Comparison of ENCODE assay signal across 11 mouse cellular contexts in the genomic region with DNA sequence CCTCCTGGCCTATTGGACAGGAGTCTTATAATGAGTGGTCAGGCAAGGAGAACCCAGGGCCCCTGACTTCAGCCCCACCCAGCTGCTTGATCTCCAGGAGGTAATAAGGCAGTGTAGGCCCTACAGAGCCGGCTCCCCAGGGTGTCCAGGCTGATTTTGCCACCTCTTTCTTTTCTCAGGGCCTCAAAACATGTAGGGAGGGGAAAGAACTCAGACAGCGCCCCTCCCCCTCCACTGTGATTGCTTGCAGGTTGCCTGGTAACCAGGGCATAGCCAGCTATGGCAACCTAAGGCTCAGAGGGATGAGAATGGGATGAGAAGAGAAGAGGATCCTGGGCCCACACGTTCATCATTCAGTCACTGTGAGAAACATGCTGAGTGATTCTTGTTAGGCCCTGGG. TPM values are rescaled to one million over a fixed set of nuclear protein-coding genes. Genes with fewer than 3 reads are reported as not detected.
DNase-seq lines count a peak whose midpoint lies in the region; ATAC-seq and TF ChIP-seq lines count a peak whose summit lies in the region.
"Had no signal": no experiment of that assay in that cellular context is flagged by ENCODE, and none has a peak within 500 bp of the region (broad histone marks: within the 10 kb centered on the region; RNA-seq: fewer than 3 reads in every experiment).

No protein-coding gene starts in this region.

- H3K27me3 ChIP-seq in forebrain, postnatal 0 days (ENCODE audit: insufficient read depth, low read length), result peaks cover 3% of the 10 kb centered on the region; the same call in 1 of the 2 replicates
- 0 out of 2 replicates have a peak, but pooled peaks cover 3% of the 10 kb centered on the region for H3K27me3 ChIP-seq in midbrain, embryonic 15.5 days (replicated peaks)
- H3K27me3 ChIP-seq in kidney, embryonic 15.5 days, result peaks cover 21% of the 10 kb centered on the region
- peaks cover 14% of the 10 kb centered on the region for H3K27me3 ChIP-seq in heart, embryonic 11.5 days (ENCODE audit: control insufficient read depth, insufficient read depth, low read length)

- peak; percentile 56 for DNase-seq in cerebellum, adult 11-12 months
- DNase-seq in cerebellum, postnatal 25 days, result no peak
- DNase-seq in ZHBTc4 (ENCODE audit: low read depth, low spot score), result peak; percentile 61
- DNase-seq in forebrain, postnatal 0 days, result peak; percentile 73
- DNase-seq in lung, adult 2 months, result no peak

- no peak overlapping the region for H3K4me2 ChIP-seq in forebrain, postnatal 0 days (ENCODE audit: low read depth)
- no peak overlapping the region for H3K4me2 ChIP-seq in midbrain, embryonic 15.5 days
- H3K4me2 ChIP-seq in kidney, embryonic 15.5 days, result no peak overlapping the region
- no peak overlapping the region for H3K4me2 ChIP-seq in heart, embryonic 11.5 days
- H3K4me2 ChIP-seq: liver, embryonic 15.5 days had no signal

- H3K4me3 ChIP-seq in forebrain, postnatal 0 days (ENCODE audit: low read depth, low read length), result no peak overlapping the region
- H3K4me3 ChIP-seq in midbrain, embryonic 15.5 days, result no peak overlapping the region
- no peak overlapping the region for H3K4me3 ChIP-seq in kidney, embryonic 15.5 days (replicated peaks)
- no peak overlapping the region for H3K4me3 ChIP-seq in lung, adult 2 months (replicated peaks; ENCODE audit: extremely low read depth, low read depth, low read length)
- H3K4me3 ChIP-seq in heart, embryonic 11.5 days (ENCODE audit: low read depth, low read length), result no peak overlapping the region
- H3K4me3 ChIP-seq: liver, embryonic 15.5 days had no signal

- peak; percentile 68 for ATAC-seq in forebrain, postnatal 0 days
- ATAC-seq in midbrain, embryonic 15.5 days (replicated peaks), result peak; percentile 54; the same call in 1 of the 2 replicates
- no peak for ATAC-seq in kidney, embryonic 15.5 days (replicated peaks; ENCODE audit: low FRiP score)
- no peak for ATAC-seq in heart, embryonic 11.5 days (replicated peaks; ENCODE audit: insufficient number of reproducible peaks, low FRiP score, low TSS enrichment)

- peaks cover 9% of the 10 kb centered on the region; the same call in 1 of the 2 replicates for H3K4me1 ChIP-seq in forebrain, postnatal 0 days (ENCODE audit: insufficient read depth)
- peaks cover 28% of the 10 kb centered on the region for H3K4me1 ChIP-seq in midbrain, embryonic 15.5 days
- 0 out of 2 replicates have a peak, but pooled peaks cover 2% of the 10 kb centered on the region for H3K4me1 ChIP-seq in kidney, embryonic 15.5 days
- no peaks in the 10 kb centered on the region for H3K4me1 ChIP-seq in lung, adult 2 months (ENCODE audit: control insufficient read depth, insufficient read depth, low read length)
- peaks cover 11% of the 10 kb centered on the region; the same call in 1 of the 2 replicates for H3K4me1 ChIP-seq in heart, embryonic 11.5 days (ENCODE audit: control insufficient read depth, insufficient read depth, low read length)

- H3K36me3 ChIP-seq in forebrain, postnatal 0 days (ENCODE audit: insufficient read depth), result no peaks in the 10 kb centered on the region
- H3K36me3 ChIP-seq in midbrain, embryonic 15.5 days (replicated peaks), result no peaks in the 10 kb centered on the region
- H3K36me3 ChIP-seq in kidney, embryonic 15.5 days, result no peaks in the 10 kb centered on the region
- H3K36me3 ChIP-seq in heart, embryonic 11.5 days (ENCODE audit: control insufficient read depth, insufficient read depth, low read length), result no peaks in the 10 kb centered on the region
- H3K36me3 ChIP-seq: liver, embryonic 15.5 days had no signal

- H3K9ac ChIP-seq in forebrain, postnatal 0 days, result no peak overlapping the region; the same call in 1 of the 2 replicates
- H3K9ac ChIP-seq in midbrain, embryonic 15.5 days, result no peak overlapping the region
- H3K9ac ChIP-seq in kidney, embryonic 15.5 days, result no peak overlapping the region
- no peak overlapping the region for H3K9ac ChIP-seq in heart, embryonic 11.5 days (ENCODE audit: low read depth, low read length)
- H3K9ac ChIP-seq: liver, embryonic 15.5 days had no signal

- H3K27ac ChIP-seq in forebrain, postnatal 0 days (ENCODE audit: low read depth, low read length), result peak overlapping the region; percentile 24; the same call in 1 of the 2 replicates
- H3K27ac ChIP-seq in midbrain, embryonic 15.5 days, result peak overlapping the region; percentile 66
- no peak overlapping the region for H3K27ac ChIP-seq in kidney, embryonic 15.5 days
- H3K27ac ChIP-seq in heart, embryonic 11.5 days (ENCODE audit: low read depth, low read length), result no peak overlapping the region
- H3K27ac ChIP-seq: liver, embryonic 15.5 days had no signal

- no peak for TF ChIP-seq CTCF in forebrain, postnatal 0 days (IDR thresholded peaks at IDR 0.05; ENCODE audit: low read depth)
- no peak for TF ChIP-seq CTCF in lung, adult 2 months (IDR thresholded peaks at IDR 0.05; ENCODE audit: insufficient read depth, low read length)

- WGBS in forebrain, postnatal 0 days, result 12% methylated on average over 3 of the region's 3 CpGs
- 12% methylated on average over 3 of the region's 3 CpGs for WGBS in midbrain, embryonic 15.5 days
- whole genome bisulfite sequencing in kidney, embryonic 15.5 days, result 20% methylated on average over 3 of the region's 3 CpGs
- 27% methylated on average over 3 of the region's 3 CpGs for WGBS in lung, adult 2 months
- 26% methylated on average over 3 of the region's 3 CpGs for WGBS in heart, embryonic 11.5 days (ENCODE audit: insufficient replicate concordance)

- no peak for TF ChIP-seq POLR2A in lung, adult 2 months (IDR thresholded peaks at IDR 0.05; ENCODE audit: borderline replicate concordance, extremely low read depth, low read depth, low read length)

- no peaks in the 10 kb centered on the region for H3K9me3 ChIP-seq in forebrain, postnatal 0 days (ENCODE audit: low read length)
- no peaks in the 10 kb centered on the region for H3K9me3 ChIP-seq in midbrain, embryonic 15.5 days
- no peaks in the 10 kb centered on the region for H3K9me3 ChIP-seq in kidney, embryonic 15.5 days (replicated peaks)
- H3K9me3 ChIP-seq in heart, embryonic 11.5 days (replicated peaks; ENCODE audit: control insufficient read depth, low read length), result no peaks in the 10 kb centered on the region
- H3K9me3 ChIP-seq: liver, embryonic 15.5 days had no signal

RNA-seq across cellular contexts. Expression of a gene that starts 6.5 kb away (rescaled TPM):
- total RNA-seq in forebrain, postnatal 0 days (2014; rRNA removed), result 550 and 602 TPM in 2 replicates
- polyA plus RNA-seq in forebrain, postnatal 0 days (2015; fragmentation: Nextera tagmentation; extraction: Ambion mirVana), result 400 and 449 TPM in 2 replicates
- polyA plus RNA-seq in midbrain, embryonic 15.5 days (2015; fragmentation: Nextera tagmentation; extraction: Ambion mirVana), result 454 and 479 TPM in 2 replicates
- polyA plus RNA-seq in kidney, embryonic 15.5 days (2015; fragmentation: Nextera tagmentation; extraction: Ambion mirVana), result 13.6 and 14.0 TPM in 2 replicates
- 3.9 and 4.6 TPM in 2 replicates for polyA plus RNA-seq in lung, adult 2 months (2012; rRNA removed)
- polyA plus RNA-seq in heart, embryonic 11.5 days (2014; fragmentation: Nextera tagmentation; extraction: Ambion mirVana), result 5.0 and 6.2 TPM in 2 replicates

RNA-seq across cellular contexts. Expression of a gene that starts 16.0 kb away (rescaled TPM):
- total RNA-seq in forebrain, postnatal 0 days (2014; rRNA removed), result 119 and 139 TPM in 2 replicates
- polyA plus RNA-seq in forebrain, postnatal 0 days (2015; fragmentation: Nextera tagmentation; extraction: Ambion mirVana), result 12.5 and 15.6 TPM in 2 replicates
- 22.6 and 24.0 TPM in 2 replicates for polyA plus RNA-seq in midbrain, embryonic 15.5 days (2015; fragmentation: Nextera tagmentation; extraction: Ambion mirVana)
- polyA plus RNA-seq in kidney, embryonic 15.5 days (2015; fragmentation: Nextera tagmentation; extraction: Ambion mirVana), result 0.10 TPM in 1 of 2 replicates, not detected in the other
- not detected in 2 replicates for polyA plus RNA-seq in lung, adult 2 months (2012; rRNA removed)
- polyA plus RNA-seq in heart, embryonic 11.5 days (2014; fragmentation: Nextera tagmentation; extraction: Ambion mirVana), result not detected in 2 replicates
- polyA plus RNA-seq: heart, embryonic 16.5 days; liver, embryonic 15.5 days had no signal

RNA-seq across cellular contexts. Expression of a gene that starts 23.6 kb away (rescaled TPM):
- total RNA-seq in forebrain, postnatal 0 days (2014; rRNA removed), result 8.9 and 10.0 TPM in 2 replicates
- 16.5 and 18.7 TPM in 2 replicates for polyA plus RNA-seq in forebrain, postnatal 0 days (2015; fragmentation: Nextera tagmentation; extraction: Ambion mirVana)
- 10.7 and 13.6 TPM in 2 replicates for polyA plus RNA-seq in midbrain, embryonic 15.5 days (2015; fragmentation: Nextera tagmentation; extraction: Ambion mirVana)
- polyA plus RNA-seq in kidney, embryonic 15.5 days (2015; fragmentation: Nextera tagmentation; extraction: Ambion mirVana), result 78.8 and 84.2 TPM in 2 replicates
- polyA plus RNA-seq in lung, adult 2 months (2012; rRNA removed), result 1.8 and 3.4 TPM in 2 replicates
- 59.7 and 67.3 TPM in 2 replicates for polyA plus RNA-seq in heart, embryonic 11.5 days (2014; fragmentation: Nextera tagmentation; extraction: Ambion mirVana)

RNA-seq across cellular contexts. Expression of a gene that starts 30.6 kb away (rescaled TPM):
- total RNA-seq in forebrain, postnatal 0 days (2014; rRNA removed), result 0.38 and 1.00 TPM in 2 replicates
- 0.42 and 0.59 TPM in 2 replicates for polyA plus RNA-seq in forebrain, postnatal 0 days (2015; fragmentation: Nextera tagmentation; extraction: Ambion mirVana)
- polyA plus RNA-seq in midbrain, embryonic 15.5 days (2015; fragmentation: Nextera tagmentation; extraction: Ambion mirVana), result not detected in 2 replicates
- polyA plus RNA-seq in kidney, embryonic 15.5 days (2015; fragmentation: Nextera tagmentation; extraction: Ambion mirVana), result 0.18 and 0.35 TPM in 2 replicates
- polyA plus RNA-seq in lung, adult 2 months (2012; rRNA removed), result not detected in 2 replicates
- polyA plus RNA-seq in heart, embryonic 11.5 days (2014; fragmentation: Nextera tagmentation; extraction: Ambion mirVana), result 0.40 and 0.56 TPM in 2 replicates
- total RNA-seq: layer of hippocampus, adult 18-20 months had no signal

RNA-seq across cellular contexts. Expression of a gene that starts 44.0 kb away (rescaled TPM):
- 0.24 and 0.62 TPM in 2 replicates for total RNA-seq in forebrain, postnatal 0 days (2014; rRNA removed)
- 0.44 and 0.47 TPM in 2 replicates for polyA plus RNA-seq in forebrain, postnatal 0 days (2015; fragmentation: Nextera tagmentation; extraction: Ambion mirVana)
- 0.08 and 0.26 TPM in 2 replicates for polyA plus RNA-seq in midbrain, embryonic 15.5 days (2015; fragmentation: Nextera tagmentation; extraction: Ambion mirVana)
- 0.10 TPM in 1 of 2 replicates, not detected in the other for polyA plus RNA-seq in kidney, embryonic 15.5 days (2015; fragmentation: Nextera tagmentation; extraction: Ambion mirVana)
- 4.4 and 4.9 TPM in 2 replicates for polyA plus RNA-seq in lung, adult 2 months (2012; rRNA removed)
- polyA plus RNA-seq in heart, embryonic 11.5 days (2014; fragmentation: Nextera tagmentation; extraction: Ambion mirVana), result 0.29 TPM in 1 of 2 replicates, not detected in the other

Comparison
In these comparisons a context has a peak if more than half of its experiments do, and no peak if none do; other contexts are left out.
1. DNase-seq: peak in cerebellum, adult 11-12 months (single experiment), ZHBTc4 (single experiment) and forebrain, postnatal 0 days (single experiment); none in cerebellum, postnatal 25 days (0 of 2) and lung, adult 2 months (single experiment).
2. ATAC-seq: peak in forebrain, postnatal 0 days (single experiment) and midbrain, embryonic 15.5 days (single experiment); none in kidney, embryonic 15.5 days (single experiment) and heart, embryonic 11.5 days (single experiment).
3. H3K27ac ChIP-seq: peak in forebrain, postnatal 0 days (single experiment) and midbrain, embryonic 15.5 days (single experiment); none in kidney, embryonic 15.5 days (single experiment) and heart, embryonic 11.5 days (single experiment).
4. RNA of a gene that starts 6.5 kb away (polyA plus RNA-seq): 454 to 479 TPM in midbrain, embryonic 15.5 days and 400 to 449 TPM in forebrain, postnatal 0 days; 13.6 to 14.0 TPM in kidney, embryonic 15.5 days, 5.0 to 6.2 TPM in heart, embryonic 11.5 days and 3.9 to 4.6 TPM in lung, adult 2 months; every median in the first group is over 10 times any median in the second.
5. RNA of a gene that starts 16.0 kb away (polyA plus RNA-seq): 22.6 to 24.0 TPM in midbrain, embryonic 15.5 days and 12.5 to 15.6 TPM in forebrain, postnatal 0 days; 0.10 TPM in kidney, embryonic 15.5 days, not detected in heart, embryonic 11.5 days and not detected in lung, adult 2 months; every median in the first group is over 10 times any median in the second.